Mouse (Mus musculus): ENCODE measurements around the gene Slc44a5. TPM values are rescaled to one million over a fixed set of nuclear protein-coding genes. Genes with fewer than 3 reads are reported as not detected.
"Not testable (repeated sequence)": the region's sequence is repeated elsewhere in the genome, so short reads cannot be mapped to it uniquely, and the experiment has no call there.

Gene Slc44a5
- polyA plus RNA-seq, 1 experiment: 0.03 TPM

DNA sequence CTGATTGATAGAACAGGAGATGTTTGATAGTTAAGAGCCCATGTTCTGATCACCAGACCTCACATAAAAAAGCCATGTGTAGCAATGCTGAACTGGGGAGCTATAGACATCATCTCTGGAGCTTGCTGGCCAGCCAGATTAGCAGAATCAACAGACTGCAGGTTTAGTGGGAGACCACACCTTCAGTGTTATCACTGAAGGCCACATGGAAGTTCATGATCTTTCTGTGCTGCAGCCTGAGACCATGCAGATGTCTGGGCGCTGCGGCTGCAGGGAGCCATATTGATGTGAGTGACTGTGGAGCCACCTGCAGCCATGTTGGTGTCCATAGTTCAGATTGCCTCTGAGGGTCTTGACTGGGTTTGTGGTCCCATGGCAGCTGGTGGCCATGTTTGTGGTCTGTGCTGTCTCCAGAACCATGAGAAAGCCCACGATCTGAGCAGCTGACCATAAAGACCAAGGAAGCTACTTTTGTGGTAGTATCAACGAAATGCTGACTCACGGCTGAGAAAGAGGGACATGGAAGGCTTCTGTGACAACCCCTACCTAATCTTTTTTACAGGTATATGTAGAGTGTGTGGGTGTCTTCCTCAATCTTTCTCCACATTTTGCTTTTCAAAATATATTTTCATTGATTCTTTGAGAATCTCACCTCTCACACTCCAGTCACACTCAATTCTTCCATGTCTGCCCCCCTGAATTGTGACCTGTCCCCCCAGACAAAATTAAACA is 26.7 kb downstream of the Slc44a5 start:
- 89% methylated on average over 5 of the region's 5 CpGs for WGBS
- H3K36me3 ChIP-seq (ENCODE audit: control insufficient read depth, insufficient read depth, low read length): no peaks in the 10 kb centered on the region
- H3K27me3 ChIP-seq (ENCODE audit: control insufficient read depth, insufficient read depth, low read length): no peaks in the 10 kb centered on the region
- no peak overlapping the region for H3K4me3 ChIP-seq (ENCODE audit: low read depth, low read length)
- no peak overlapping the region for H3K27ac ChIP-seq (ENCODE audit: insufficient read depth, low read depth, low read length)
- TF ChIP-seq CTCF (IDR thresholded peaks at IDR 0.05; ENCODE audit: extremely low read depth, insufficient read length, insufficient replicate concordance, low read depth, low read length): no peak
- TF ChIP-seq POLR2A (IDR thresholded peaks at IDR 0.05; ENCODE audit: low read depth, low read length): no peak
- H3K4me1 ChIP-seq (ENCODE audit: control insufficient read depth, insufficient read depth, insufficient read length, low read length): no peaks in the 10 kb centered on the region

DNA sequence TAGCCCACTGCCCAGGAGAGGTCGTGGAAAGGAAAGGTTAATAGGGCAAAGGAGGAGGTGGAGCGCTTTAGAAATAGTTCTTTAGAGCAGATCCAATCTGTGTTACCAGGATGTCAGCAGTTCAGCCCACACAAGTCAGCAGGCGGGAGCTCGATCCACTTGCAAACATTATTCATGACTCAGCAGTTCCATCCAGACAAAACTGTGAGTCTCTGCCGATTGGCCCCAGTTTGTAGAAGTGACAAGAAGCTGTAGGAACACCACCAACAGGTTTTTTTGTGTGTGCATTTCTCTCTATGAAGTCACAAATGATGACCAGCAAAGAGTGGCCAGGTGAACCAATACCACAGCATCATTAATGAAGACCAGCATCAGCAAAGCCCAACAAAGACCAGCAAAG is 28.1 kb downstream of the Slc44a5 start:
- WGBS: 82% methylated on average over 5 of the region's 5 CpGs
- TF ChIP-seq POLR2A (IDR thresholded peaks at IDR 0.05; ENCODE audit: low read depth, low read length) (no peak), CTCF (IDR thresholded peaks at IDR 0.05; ENCODE audit: extremely low read depth, insufficient read length, insufficient replicate concordance, low read depth, low read length) (no peak)
- H3K27ac ChIP-seq (ENCODE audit: insufficient read depth, low read depth, low read length): no peak overlapping the region

DNA sequence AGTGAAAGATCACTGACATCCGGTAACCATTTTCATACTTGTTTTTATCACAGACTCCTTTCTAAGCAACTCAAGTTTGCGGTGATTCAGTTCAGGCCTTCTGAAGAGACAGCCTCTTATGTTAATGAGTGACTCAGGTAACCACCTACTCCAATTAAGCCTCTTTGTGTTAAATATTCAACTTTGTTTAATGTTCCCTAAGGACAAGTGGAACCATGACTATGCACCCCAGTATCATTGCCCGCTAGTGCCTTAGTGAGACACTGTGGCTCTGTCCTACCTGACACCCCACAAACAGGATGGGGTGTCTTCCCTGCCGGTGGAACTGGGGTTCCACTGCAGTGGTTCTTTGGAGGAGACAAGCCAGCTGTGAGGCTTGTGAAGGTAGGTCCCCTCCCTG is 73.6 kb downstream of the Slc44a5 start:
- Histone ChIP-seq H3K27ac (ENCODE audit: insufficient read depth, low read depth, low read length) (no peak overlapping the region), H3K4me3 (ENCODE audit: low read depth, low read length) (no peak overlapping the region), H3K4me1 (ENCODE audit: control insufficient read depth, insufficient read depth, insufficient read length, low read length) (no peaks in the 10 kb centered on the region), H3K36me3 (ENCODE audit: control insufficient read depth, insufficient read depth, low read length) (no peaks in the 10 kb centered on the region), H3K27me3 (ENCODE audit: control insufficient read depth, insufficient read depth, low read length) (no peaks in the 10 kb centered on the region)
- TF ChIP-seq POLR2A (IDR thresholded peaks at IDR 0.05; ENCODE audit: low read depth, low read length) (no peak), CTCF (IDR thresholded peaks at IDR 0.05; ENCODE audit: extremely low read depth, insufficient read length, insufficient replicate concordance, low read depth, low read length) (no peak)
- 78% methylated on average over 4 of the region's 4 CpGs for WGBS

More for the DNA sequence above, 28.1 kb downstream of the Slc44a5 start:
- H3K4me1 ChIP-seq (ENCODE audit: control insufficient read depth, insufficient read depth, insufficient read length, low read length): no peaks in the 10 kb centered on the region
- H3K27me3 ChIP-seq (ENCODE audit: control insufficient read depth, insufficient read depth, low read length): no peaks in the 10 kb centered on the region
- no peak overlapping the region for H3K4me3 ChIP-seq (ENCODE audit: low read depth, low read length)
- no peaks in the 10 kb centered on the region for H3K36me3 ChIP-seq (ENCODE audit: control insufficient read depth, insufficient read depth, low read length)

DNA sequence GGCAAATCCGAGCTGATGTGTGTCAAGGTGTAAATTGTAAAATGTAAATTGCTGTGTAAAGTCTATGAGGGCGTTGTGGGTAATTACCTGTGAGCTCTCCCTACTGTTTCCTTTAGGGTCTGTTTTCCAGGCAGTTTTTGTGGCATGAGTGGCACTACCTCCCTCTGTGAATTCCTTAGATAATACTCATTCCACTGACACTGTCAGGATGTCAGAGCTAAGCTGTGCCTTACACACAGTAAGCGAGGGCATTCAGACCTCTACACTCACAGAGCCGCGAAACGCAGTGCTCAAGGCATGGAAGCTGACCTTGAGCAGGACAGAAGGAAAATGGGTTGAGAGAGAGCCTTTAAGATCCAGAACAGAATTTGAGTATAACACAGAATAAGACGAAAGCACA is 80.1 kb downstream of the Slc44a5 start:
- WGBS: 65% methylated on average over 7 of the region's 7 CpGs
- TF ChIP-seq POLR2A (IDR thresholded peaks at IDR 0.05; ENCODE audit: low read depth, low read length) (no peak), CTCF (IDR thresholded peaks at IDR 0.05; ENCODE audit: extremely low read depth, insufficient read length, insufficient replicate concordance, low read depth, low read length) (no peak)
- Histone ChIP-seq H3K36me3 (ENCODE audit: control insufficient read depth, insufficient read depth, low read length) (no peaks in the 10 kb centered on the region), H3K4me1 (ENCODE audit: control insufficient read depth, insufficient read depth, insufficient read length, low read length) (no peaks in the 10 kb centered on the region), H3K27me3 (ENCODE audit: control insufficient read depth, insufficient read depth, low read length) (no peaks in the 10 kb centered on the region), H3K4me3 (ENCODE audit: low read depth, low read length) (no peak overlapping the region), H3K27ac (ENCODE audit: insufficient read depth, low read depth, low read length) (no peak overlapping the region)

DNA sequence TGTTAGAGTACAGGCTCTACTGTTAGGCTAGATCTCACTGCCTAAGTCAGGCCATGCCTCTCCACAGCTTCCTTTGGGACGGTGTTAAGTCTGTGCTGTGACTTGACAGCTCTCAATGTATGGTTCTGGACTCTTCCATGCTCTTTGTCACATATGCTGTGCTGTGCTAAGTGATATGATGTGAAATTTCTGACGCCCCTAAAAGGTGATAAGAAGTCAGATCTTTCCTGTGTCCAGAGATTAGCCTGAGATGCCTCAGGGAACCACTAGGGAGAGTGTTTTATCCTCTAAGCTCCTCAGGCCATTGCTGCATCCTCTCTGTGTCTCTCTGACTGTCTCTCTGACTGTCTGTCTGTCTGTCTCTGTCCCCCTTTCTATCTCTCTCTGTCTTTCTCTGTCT is 84.2 kb downstream of the Slc44a5 start:
- 71% methylated on average over 2 of the region's 2 CpGs for WGBS
- TF ChIP-seq POLR2A (IDR thresholded peaks at IDR 0.05; ENCODE audit: low read depth, low read length) (no peak), CTCF (IDR thresholded peaks at IDR 0.05; ENCODE audit: extremely low read depth, insufficient read length, insufficient replicate concordance, low read depth, low read length) (no peak)
- H3K4me3 ChIP-seq (ENCODE audit: low read depth, low read length): no peak overlapping the region
- H3K36me3 ChIP-seq (ENCODE audit: control insufficient read depth, insufficient read depth, low read length): no peaks in the 10 kb centered on the region
- no peaks in the 10 kb centered on the region for H3K4me1 ChIP-seq (ENCODE audit: control insufficient read depth, insufficient read depth, insufficient read length, low read length)
- no peak overlapping the region for H3K27ac ChIP-seq (ENCODE audit: insufficient read depth, low read depth, low read length)
- no peaks in the 10 kb centered on the region for H3K27me3 ChIP-seq (ENCODE audit: control insufficient read depth, insufficient read depth, low read length)

DNA sequence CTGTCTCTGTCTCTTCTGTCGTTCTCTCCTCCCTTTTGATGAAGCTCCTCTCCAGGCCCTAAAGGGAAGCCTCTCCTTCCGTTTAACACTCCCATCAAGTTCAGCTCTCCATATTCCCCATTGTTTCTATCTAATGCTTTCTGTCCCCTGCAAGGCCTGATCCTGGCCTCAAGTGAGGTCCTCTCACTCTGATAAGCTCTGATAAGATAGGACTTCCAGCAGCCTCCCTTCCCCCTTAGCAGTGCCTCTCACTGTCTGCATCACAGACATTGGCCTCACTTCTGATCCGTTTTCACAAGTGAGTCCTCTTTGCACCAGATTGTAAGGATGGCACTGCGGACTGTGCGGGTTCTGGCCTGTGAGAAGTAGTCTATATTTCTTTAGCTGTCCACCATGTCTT is 85.0 kb downstream of the Slc44a5 start:
- Histone ChIP-seq H3K27ac (ENCODE audit: insufficient read depth, low read depth, low read length) (no peak overlapping the region), H3K4me3 (ENCODE audit: low read depth, low read length) (no peak overlapping the region), H3K27me3 (ENCODE audit: control insufficient read depth, insufficient read depth, low read length) (no peaks in the 10 kb centered on the region), H3K4me1 (ENCODE audit: control insufficient read depth, insufficient read depth, insufficient read length, low read length) (no peaks in the 10 kb centered on the region), H3K36me3 (ENCODE audit: control insufficient read depth, insufficient read depth, low read length) (no peaks in the 10 kb centered on the region)
- 68% methylated on average over 5 of the region's 5 CpGs for WGBS
- TF ChIP-seq POLR2A (IDR thresholded peaks at IDR 0.05; ENCODE audit: low read depth, low read length) (no peak), CTCF (IDR thresholded peaks at IDR 0.05; ENCODE audit: extremely low read depth, insufficient read length, insufficient replicate concordance, low read depth, low read length) (no peak)

DNA sequence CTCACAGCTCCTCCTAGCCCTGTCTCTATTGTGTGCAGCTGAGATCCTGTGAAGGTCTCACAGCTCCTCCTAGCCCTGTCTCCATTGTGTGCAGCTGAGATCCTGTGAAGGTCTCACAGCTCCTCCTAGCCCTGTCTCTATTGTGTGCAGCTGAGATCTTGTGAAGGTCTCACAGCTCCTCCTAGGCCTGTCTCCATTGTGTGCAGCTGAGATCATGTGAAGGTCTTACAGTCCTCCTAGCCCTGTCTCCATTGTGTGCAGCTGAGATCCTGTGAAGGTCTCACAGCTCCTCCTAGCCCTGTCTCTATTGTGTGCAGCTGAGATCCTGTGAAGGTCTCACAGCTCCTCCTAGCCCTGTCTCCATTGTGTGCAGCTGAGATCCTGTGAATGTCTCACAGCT is 98.8 kb downstream of the Slc44a5 start:
- not testable (repeated sequence) for H3K27ac ChIP-seq (ENCODE audit: insufficient read depth, low read depth, low read length); H3K4me3 ChIP-seq (ENCODE audit: low read depth, low read length); H3K36me3 ChIP-seq (ENCODE audit: control insufficient read depth, insufficient read depth, low read length); H3K27me3 ChIP-seq (ENCODE audit: control insufficient read depth, insufficient read depth, low read length); H3K4me1 ChIP-seq (ENCODE audit: control insufficient read depth, insufficient read depth, insufficient read length, low read length)

All from small intestine, adult 2 months (tissue).